Mouse (Mus musculus): Measurements from ENCODE around the gene Cox20. TPM values are rescaled to one million over a fixed set of nuclear protein-coding genes. Genes with fewer than 3 reads are reported as not detected.

Cox20 gene
- total and polyA plus RNA-seq, 3 experiments: 9.9 to 26.0 (median 19.1) TPM

Other genes starting within 250 kb of the Cox20 start
- gene Desi2, start 131.7 kb upstream of the Cox20 start, total RNA-seq (2012; rRNA removed): 10.4 and 11.1 TPM in 2 replicates
- gene Desi2, start 131.7 kb upstream of the Cox20 start, total RNA-seq (2014; rRNA removed): 31.2 and 32.9 TPM in 2 replicates
- 11.7 and 14.7 TPM in 2 replicates for gene Desi2, start 131.7 kb upstream of the Cox20 start, polyA plus RNA-seq (2012; ENCODE audit: insufficient read length, low read depth)
- gene Hnrnpu, start 18.7 kb downstream of the Cox20 start, total RNA-seq (2012; rRNA removed): 346 and 491 TPM in 2 replicates
- 359 and 397 TPM in 2 replicates for gene Hnrnpu, start 18.7 kb downstream of the Cox20 start, total RNA-seq (2014; rRNA removed)
- gene Hnrnpu, start 18.7 kb downstream of the Cox20 start, polyA plus RNA-seq (2012; ENCODE audit: insufficient read length, low read depth): 853 and 911 TPM in 2 replicates
- 1.2 and 1.5 TPM in 2 replicates for gene Efcab2, start 87.0 kb downstream of the Cox20 start, total RNA-seq (2012; rRNA removed)
- gene Efcab2, start 87.0 kb downstream of the Cox20 start, total RNA-seq (2014; rRNA removed): 1.8 TPM in 2 replicates
- gene Efcab2, start 87.0 kb downstream of the Cox20 start, polyA plus RNA-seq (2012; ENCODE audit: insufficient read length, low read depth): 2.8 and 3.2 TPM in 2 replicates
- under 0.01 TPM in 1 of 2 replicates, not detected in the other for gene Kif26b, start 210.0 kb downstream of the Cox20 start, total RNA-seq (2012; rRNA removed)
- not detected in 2 replicates for gene Kif26b, start 210.0 kb downstream of the Cox20 start, total RNA-seq (2014; rRNA removed)
- gene Kif26b, start 210.0 kb downstream of the Cox20 start, polyA plus RNA-seq (2012; ENCODE audit: insufficient read length, low read depth): 0.09 and 0.10 TPM in 2 replicates

Data from CH12.LX (cell line).